Mouse (Mus musculus) MEL (cell line): ENCODE results near the gene Mpp3. TPM values are rescaled to one million over a fixed set of nuclear protein-coding genes. Genes with fewer than 3 reads are reported as not detected.

ENCODE experiments used
- DNase-seq: peaks from one replicate; pipeline ENCODE4 v3.0.0; 2011; ENCODE audit warnings: low read depth, low spot score
- H3K27ac ChIP-seq: 2 replicates; pipeline ENCODE4 v1.5.1; 2012; ENCODE audit warnings: low read depth, mild to moderate bottlenecking, control low read depth, low read length, moderate library complexity; ENCODE audit not compliant: control insufficient read depth
- H3K27me3 ChIP-seq, 2 experiments: fragments of 150-350 bp in 1 of 2; sonication (generic) in 1 of 2; 2 replicates each; pipeline ENCODE4 v1.6.1; 2012; ENCODE audit warnings: low read length in 2 of 2, mild to moderate bottlenecking in 2 of 2, improper control_type of control experiment in 1 of 2, moderate library complexity in 1 of 2; ENCODE audit not compliant: insufficient read depth in 2 of 2, control insufficient read depth in 1 of 2
- H3K36me3 ChIP-seq, 2 experiments: 2 replicates each; pipeline ENCODE4 v1.6.1; 2012 to 2014; ENCODE audit warnings: low read length in 2 of 2, improper control_type of control experiment in 1 of 2, inconsistent platforms in 1 of 2, mild to moderate bottlenecking in 1 of 2; ENCODE audit not compliant: insufficient read depth in 2 of 2, control insufficient read depth in 1 of 2
- H3K4me1 ChIP-seq, 2 experiments: fragments of 150-350 bp in 1 of 2; sonication (generic) in 1 of 2; 2 replicates each; pipeline ENCODE4 v1.6.1; 2012; ENCODE audit warnings: low read length in 2 of 2, improper control_type of control experiment in 1 of 2, mild to moderate bottlenecking in 1 of 2; ENCODE audit not compliant: insufficient read depth in 2 of 2, control insufficient read depth in 1 of 2
- H3K4me3 ChIP-seq, 2 experiments: fragments of 150-350 bp in 1 of 2; sonication (generic) in 1 of 2; 2 replicates each; pipeline ENCODE4 v1.5.1; 2012; ENCODE audit warnings: low read depth in 2 of 2, low read length in 2 of 2, mild to moderate bottlenecking in 2 of 2, moderate library complexity in 2 of 2, control low read depth in 1 of 2, improper control_type of control experiment in 1 of 2; ENCODE audit not compliant: control insufficient read depth in 1 of 2, insufficient read depth in 1 of 2
- H3K79me2 ChIP-seq: 2 replicates; pipeline ENCODE4 v1.6.1; 2012; ENCODE audit warnings: mild to moderate bottlenecking, low read length, moderate library complexity; ENCODE audit not compliant: control insufficient read depth, poor library complexity, insufficient read depth
- H3K9ac ChIP-seq: 2 replicates; pipeline ENCODE4 v1.6.1; 2012; ENCODE audit warnings: low read depth, mild to moderate bottlenecking, control low read depth, low read length, moderate library complexity; ENCODE audit not compliant: control insufficient read depth, poor library complexity, severe bottlenecking
- H3K9me3 ChIP-seq: fragments of 150-350 bp; sonication (generic); replicated peaks from 2 replicates; pipeline ENCODE4 v1.6.1; 2012; ENCODE audit warnings: mild to moderate bottlenecking, low read length, improper control_type of control experiment, moderate library complexity; ENCODE audit not compliant: insufficient read depth
- BHLHE40 ChIP-seq: IDR thresholded peaks from 2 replicates; pipeline ENCODE4 v1.6.1; 2012; ENCODE audit warnings: low read depth, mild to moderate bottlenecking, inconsistent platforms, low read length, improper control_type of control experiment, borderline replicate concordance
- CTCF ChIP-seq, 3 experiments: IDR thresholded peaks in 2 of 3; conservative IDR thresholded peaks in 1 of 3; 2 replicates each; pipeline ENCODE4 v1.5.1; 2011 to 2012; ENCODE audit warnings: low read length in 3 of 3, low read depth in 2 of 3, mild to moderate bottlenecking in 2 of 3, improper control_type of control experiment in 1 of 3, inconsistent platforms in 1 of 3, mixed read lengths in 1 of 3, moderate library complexity in 1 of 3; ENCODE audit not compliant: control insufficient read depth in 1 of 3, insufficient read depth in 1 of 3, poor library complexity in 1 of 3, severe bottlenecking in 1 of 3
- EP300 ChIP-seq, 2 experiments: IDR thresholded peaks; 2 replicates each; pipeline ENCODE4 v1.6.1; 2011; ENCODE audit warnings: improper control_type of control experiment in 2 of 2, low read length in 2 of 2, low read depth in 1 of 2, mild to moderate bottlenecking in 1 of 2
- ETS1 ChIP-seq: IDR thresholded peaks from 2 replicates; pipeline ENCODE4 v1.6.1; 2012; ENCODE audit warnings: low read depth, mild to moderate bottlenecking, inconsistent platforms, low read length, improper control_type of control experiment, moderate library complexity
- GABPA ChIP-seq: IDR thresholded peaks from 2 replicates; pipeline ENCODE4 v1.6.1; 2012; ENCODE audit warnings: low read depth, mild to moderate bottlenecking, inconsistent platforms, low read length, improper control_type of control experiment, moderate library complexity
- GATA1 ChIP-seq: IDR thresholded peaks from 2 replicates; pipeline ENCODE4 v1.6.1; 2011; ENCODE audit warnings: low read depth, low read length, improper control_type of control experiment
- HCFC1 ChIP-seq: IDR thresholded peaks from 2 replicates; pipeline ENCODE4 v1.6.1; 2012; ENCODE audit warnings: low read depth, mild to moderate bottlenecking, inconsistent platforms, low read length, improper control_type of control experiment, moderate library complexity
- JUND ChIP-seq: IDR thresholded peaks from 2 replicates; pipeline ENCODE4 v1.6.1; 2011; ENCODE audit warnings: low read depth, mild to moderate bottlenecking, improper control_type of control experiment, low read length
- KAT2A ChIP-seq: conservative IDR thresholded peaks from 2 replicates; pipeline ENCODE4 v1.6.1; 2012; ENCODE audit warnings: low read depth, low read length, improper control_type of control experiment, inconsistent platforms
- MAFK ChIP-seq: IDR thresholded peaks from 2 replicates; pipeline ENCODE4 v1.6.1; 2011; ENCODE audit warnings: low read depth, mild to moderate bottlenecking, low read length, improper control_type of control experiment, borderline replicate concordance
- MAZ ChIP-seq: IDR thresholded peaks from 2 replicates; pipeline ENCODE4 v1.6.1; 2012; ENCODE audit warnings: low read depth, mild to moderate bottlenecking, inconsistent platforms, low read length, improper control_type of control experiment
- MXI1 ChIP-seq: IDR thresholded peaks from 2 replicates; pipeline ENCODE4 v1.6.1; 2011; ENCODE audit warnings: mild to moderate bottlenecking, low read depth, low read length, improper control_type of control experiment
- MYC ChIP-seq: IDR thresholded peaks from 2 replicates; pipeline ENCODE4 v1.6.1; 2011; ENCODE audit warnings: low read depth, mild to moderate bottlenecking, low read length, improper control_type of control experiment, moderate library complexity
- NELFE ChIP-seq: IDR thresholded peaks from 2 replicates; pipeline ENCODE4 v1.6.1; 2011; ENCODE audit warnings: low read depth, low read length, improper control_type of control experiment
- POLR2AphosphoS2 ChIP-seq: IDR thresholded peaks from 2 replicates; pipeline ENCODE4 v1.6.1; 2011; ENCODE audit warnings: low read length, improper control_type of control experiment
- POLR2AphosphoS5 ChIP-seq: IDR thresholded peaks from 2 replicates; pipeline ENCODE4 v1.6.1; 2012; ENCODE audit warnings: low read depth, borderline replicate concordance, mild to moderate bottlenecking, inconsistent platforms, low read length, moderate library complexity, mixed read lengths
- TBP ChIP-seq: IDR thresholded peaks from 2 replicates; pipeline ENCODE4 v1.8.0; 2011; ENCODE audit warnings: low read depth, low read length, improper control_type of control experiment
- USF1 ChIP-seq: IDR thresholded peaks from 2 replicates; pipeline ENCODE4 v1.6.1; 2014; ENCODE audit warnings: low read depth, mild to moderate bottlenecking, inconsistent platforms, low read length, improper control_type of control experiment, moderate library complexity
- ZKSCAN1 ChIP-seq: IDR thresholded peaks from 2 replicates; pipeline ENCODE4 v1.6.1; 2012; ENCODE audit warnings: low read depth, mild to moderate bottlenecking, inconsistent platforms, low read length, improper control_type of control experiment, moderate library complexity
- ZMIZ1 ChIP-seq: IDR thresholded peaks from 2 replicates; pipeline ENCODE4 v1.6.1; 2012; ENCODE audit warnings: low read depth, mild to moderate bottlenecking, inconsistent platforms, low read length, improper control_type of control experiment, moderate library complexity
- polyA plus RNA-seq, 2 experiments: library from polyadenylated mRNA; stranded (reverse) in 1 of 2; unstranded in 1 of 2; fragments of >175 nt in 1 of 2; fragments of >200 nt in 1 of 2; gene quantifications; 2 replicates each; pipeline versions ENCODE4 v1.2.1 to v1.2.4; 2012; ENCODE audit warnings: low replicate concordance in 2 of 2, low read depth in 1 of 2; ENCODE audit not compliant: insufficient read length in 2 of 2, insufficient read depth in 1 of 2, missing spikeins in 1 of 2
- total RNA-seq: library from RNA; depleted of rRNA; stranded (reverse); fragments of 300-350 nt; gene quantifications from 2 replicates; pipeline ENCODE4 v1.2.3, GENCODE M21; 2012

The Mpp3 gene
- total and polyA plus RNA-seq, 3 experiments: 5.5 to 7.1 TPM; not detected in 1

DNA sequence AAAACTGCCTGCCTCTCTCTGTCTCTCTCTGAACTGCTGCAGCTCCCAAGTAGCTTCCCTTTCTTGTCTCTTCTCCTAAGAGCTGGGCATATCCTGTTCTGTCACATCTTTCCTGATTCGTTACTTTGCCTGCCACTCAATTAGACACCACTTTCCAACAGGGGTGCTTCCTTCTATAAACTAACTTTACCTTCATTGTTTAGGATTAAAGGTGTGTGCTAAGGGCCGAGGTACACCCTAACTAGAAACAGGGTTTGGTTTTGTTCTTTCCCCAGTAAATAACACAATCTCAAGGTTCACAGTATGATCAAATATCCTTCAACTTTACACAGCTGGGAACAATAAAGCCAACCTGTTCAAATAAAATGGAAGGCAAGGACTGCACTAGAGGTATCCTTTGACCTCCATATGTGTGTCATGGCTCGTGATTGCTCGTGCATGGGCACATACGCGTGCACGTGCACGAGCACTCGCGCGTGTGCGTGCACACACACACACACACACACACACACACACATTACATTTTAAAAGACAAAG lies 4.9 kb upstream of the Mpp3 start:
- Histone ChIP-seq H3K9me3 (no peaks in the 10 kb centered on the region), H3K4me3 (no peak overlapping the region), H3K9ac (no peak overlapping the region), H3K36me3 (peaks cover 0 to 10% of the 10 kb centered on the region in 2 experiments; a peak in 2 of 4 replicates)
- TF ChIP-seq ETS1 (no peak), POLR2AphosphoS5 (no peak), NELFE (no peak), POLR2AphosphoS2 (no peak), GATA1 (no peak), ZMIZ1 (no peak), EP300 (IDR thresholded peaks at IDR 0.05; ENCODE audit: low read depth in 1 of 2, low read length in 2 of 2) (no peak), CTCF (IDR thresholded peaks at IDR 0.05 in 2 of 3, conservative IDR thresholded peaks at IDR 0.05 in 1 of 3; ENCODE audit: control insufficient read depth in 1 of 3, insufficient read depth in 1 of 3, low read depth in 2 of 3, low read length in 3 of 3, poor library complexity in 1 of 3, severe bottlenecking in 1 of 3) (no peak), HCFC1 (no peak), JUND (no peak)
- TF ChIP-seq, all 39 proteins: peak for 0
- H3K27ac ChIP-seq: no peak overlapping the region
- peaks cover 2 to 7% of the 10 kb centered on the region in 2 experiments for H3K27me3 ChIP-seq
- DNase-seq: peak; percentile 46
- H3K4me1 ChIP-seq: peaks cover 2 to 17% of the 10 kb centered on the region in 2 experiments; a peak in 2 of 4 replicates
- no peaks in the 10 kb centered on the region for H3K79me2 ChIP-seq

DNA sequence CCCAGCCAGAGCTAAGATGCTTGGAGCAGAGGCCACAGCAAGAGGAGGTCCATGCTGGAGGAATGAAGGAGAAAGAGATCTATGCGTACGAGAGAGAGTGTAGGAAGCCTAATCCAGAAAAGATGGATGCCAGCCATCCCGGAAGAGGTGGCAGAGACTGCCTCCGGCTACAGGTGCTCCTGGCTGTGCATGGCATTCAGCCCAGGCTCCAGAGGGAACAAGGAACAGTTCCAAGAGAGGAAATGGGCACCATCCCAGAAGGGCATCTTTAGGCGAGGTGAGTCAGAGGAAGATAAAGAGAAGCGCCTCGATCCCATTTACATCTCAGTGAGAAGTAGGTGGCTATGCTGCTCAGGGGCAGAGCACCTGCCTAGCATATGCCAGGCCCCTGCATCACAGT lies 2.9 kb upstream of the Mpp3 start:
- peaks cover 2 to 6% of the 10 kb centered on the region in 2 experiments for H3K27me3 ChIP-seq
- H3K9me3 ChIP-seq: no peaks in the 10 kb centered on the region
- no peak overlapping the region for H3K9ac ChIP-seq

More for the DNA sequence above, 2.9 kb upstream of the Mpp3 start:
- H3K4me1 ChIP-seq: peaks cover 2 to 19% of the 10 kb centered on the region in 2 experiments; a peak in 3 of 4 replicates
- H3K4me3 ChIP-seq: no peak overlapping the region
- no peak for DNase-seq
- TF ChIP-seq MAFK (no peak), USF1 (no peak), ZMIZ1 (no peak), MAZ (no peak), ETS1 (no peak), CTCF (IDR thresholded peaks at IDR 0.05 in 2 of 3, conservative IDR thresholded peaks at IDR 0.05 in 1 of 3; ENCODE audit: control insufficient read depth in 1 of 3, insufficient read depth in 1 of 3, low read depth in 2 of 3, low read length in 3 of 3, poor library complexity in 1 of 3, severe bottlenecking in 1 of 3) (no peak), MYC (no peak), BHLHE40 (no peak), ZKSCAN1 (no peak), TBP (no peak), MXI1 (no peak), KAT2A (no peak), GABPA (no peak)
- no peaks in the 10 kb centered on the region for H3K79me2 ChIP-seq
- no peak overlapping the region for H3K27ac ChIP-seq
- H3K36me3 ChIP-seq: peaks cover 0 to 14% of the 10 kb centered on the region in 2 experiments; a peak in 2 of 4 replicates
